Mouse (Mus musculus) ES-Bruce4 (cell line): ENCODE results near the gene Tmem89.

Experiments
- CTCF ChIP-seq: IDR thresholded peaks from one replicate; pipeline ENCODE4 v1.8.1; 2011; ENCODE audit warnings: low read depth, low read length
- EP300 ChIP-seq: IDR thresholded peaks from 2 replicates; pipeline ENCODE4 v1.6.1; 2011; ENCODE audit warnings: low read depth, low read length; ENCODE audit not compliant: insufficient read depth

DNA sequence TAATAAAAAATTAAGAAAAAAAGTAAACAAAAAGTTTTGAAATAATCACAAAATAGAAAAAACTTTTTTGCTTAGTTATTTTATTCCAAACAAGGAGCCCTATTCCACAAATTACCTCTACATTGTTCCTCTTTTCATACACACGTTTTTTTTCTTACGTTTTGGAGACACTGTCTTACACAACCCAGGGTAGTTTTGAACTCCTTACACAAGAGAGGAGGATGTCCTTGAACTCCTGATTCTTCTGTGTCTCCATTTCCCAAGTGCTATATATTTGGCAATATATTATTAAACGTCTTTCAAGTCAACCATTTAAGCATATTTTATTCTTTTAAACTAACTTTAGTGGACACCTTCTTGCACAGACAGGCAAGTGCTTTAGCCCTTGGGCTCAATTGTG is 21.6 kb downstream of the Tmem89 start:
- TF ChIP-seq EP300 (no peak), CTCF (no peak)
